Mouse (Mus musculus) hindbrain, embryonic 11.5 days (tissue): ENCODE results near the gene Gzmk. TPM values are rescaled to one million over a fixed set of nuclear protein-coding genes. Genes with fewer than 3 reads are reported as not detected.
"Not testable (repeated sequence)": the region's sequence is repeated elsewhere in the genome, so short reads cannot be mapped to it uniquely, and the experiment has no call there.

Experiments used
- ATAC-seq: fragments of 200-750 bp; cut with Nextera tagmentation; 2 replicates; pipeline ENCODE4 v1.8.0; 2017; ENCODE audit warnings: mild to moderate bottlenecking, moderate TSS enrichment, moderate library complexity; ENCODE audit not compliant: low FRiP score
- DNase-seq: peaks from one replicate; pipeline ENCODE4 v3.0.0-alpha.2; 2015; ENCODE audit warnings: low spot score
- H3K27ac ChIP-seq: fragments of 300-500 bp; sonication (generic); 2 replicates; pipeline ENCODE4 v1.5.1; 2014; ENCODE audit warnings: mild to moderate bottlenecking, low read depth, low read length
- H3K27me3 ChIP-seq: fragments of 300-500 bp; sonication (generic); 2 replicates; pipeline ENCODE4 v1.6.1; 2014; ENCODE audit warnings: mild to moderate bottlenecking, low read length, moderate library complexity, mixed read lengths; ENCODE audit not compliant: control insufficient read depth, insufficient read depth
- H3K36me3 ChIP-seq: fragments of 300-500 bp; sonication (generic); 2 replicates; pipeline ENCODE4 v1.6.1; 2014; ENCODE audit warnings: mild to moderate bottlenecking, low read length, moderate library complexity, mixed read lengths; ENCODE audit not compliant: control insufficient read depth, insufficient read depth
- H3K4me1 ChIP-seq: fragments of 300-500 bp; sonication (generic); replicated peaks from 2 replicates; pipeline ENCODE4 v1.6.1; 2014; ENCODE audit warnings: low read length, mixed read lengths; ENCODE audit not compliant: control insufficient read depth, insufficient read depth
- H3K4me2 ChIP-seq: fragments of 300-500 bp; sonication (generic); replicated peaks from 2 replicates; pipeline ENCODE4 v1.6.1; 2014; ENCODE audit warnings: mild to moderate bottlenecking, low read depth, low read length
- H3K4me3 ChIP-seq: fragments of 300-500 bp; sonication (generic); 2 replicates; pipeline ENCODE4 v1.5.1; 2014; ENCODE audit warnings: low read depth, low read length
- H3K9ac ChIP-seq: fragments of 300-500 bp; sonication (generic); 2 replicates; pipeline ENCODE4 v1.6.1; 2014; ENCODE audit warnings: low read depth, low read length
- H3K9me3 ChIP-seq: fragments of 300-500 bp; sonication (generic); 2 replicates; pipeline ENCODE4 v1.6.1; 2016; ENCODE audit warnings: low read length; ENCODE audit not compliant: control insufficient read depth
- WGBS: fragments of 180-500 bp; shearing (Covaris S2); extraction: QIAGEN DNeasy Blood & Tissue Kit; methylation state at CpG from one replicate; pipeline ENCODE4 v1.1.7; 2014; 5-methylcytosine and 5-hydroxymethylcytosine counted together
- polyA plus RNA-seq: library from polyadenylated mRNA; unstranded; fragments of >200 nt; fragmentation: Nextera tagmentation; extraction: Ambion mirVana; gene quantifications from 2 replicates; pipeline ENCODE4 v1.2.1, GENCODE M21; 2014

Gzmk gene
- polyA plus RNA-seq, 1 experiment from 2014 or later, result not detected

DNA sequence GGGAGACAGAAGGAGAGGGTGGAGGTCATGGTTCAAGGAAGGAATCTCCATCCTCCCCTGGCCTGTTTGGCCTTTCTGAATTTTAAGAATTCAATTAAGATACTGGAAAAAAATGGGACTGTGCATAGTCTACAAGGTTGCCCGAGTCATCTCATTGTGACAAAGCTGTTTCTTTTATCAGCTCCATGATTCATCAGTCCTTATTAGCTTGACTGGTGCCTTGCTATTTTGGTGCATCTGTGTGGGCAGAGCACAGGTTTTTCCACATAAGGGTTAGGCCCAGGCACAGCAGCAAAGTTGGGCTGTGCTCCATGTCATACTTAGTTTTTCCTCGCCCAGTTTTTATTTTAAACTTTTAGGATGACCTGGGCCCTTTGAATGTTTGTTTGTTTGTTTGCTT is 31.1 kb upstream of the Gzmk start:
- WGBS, result 93% methylated on average over 2 of the region's 2 CpGs
- H3K9ac ChIP-seq, result no peak overlapping the region
- no peaks in the 10 kb centered on the region for H3K4me1 ChIP-seq
- no peak overlapping the region for H3K4me2 ChIP-seq
- DNase-seq, result no peak
- no peaks in the 10 kb centered on the region for H3K36me3 ChIP-seq
- no peak for ATAC-seq
- no peaks in the 10 kb centered on the region for H3K9me3 ChIP-seq
- H3K4me3 ChIP-seq, result no peak overlapping the region
- H3K27me3 ChIP-seq, result no peaks in the 10 kb centered on the region
- H3K27ac ChIP-seq, result no peak overlapping the region

DNA sequence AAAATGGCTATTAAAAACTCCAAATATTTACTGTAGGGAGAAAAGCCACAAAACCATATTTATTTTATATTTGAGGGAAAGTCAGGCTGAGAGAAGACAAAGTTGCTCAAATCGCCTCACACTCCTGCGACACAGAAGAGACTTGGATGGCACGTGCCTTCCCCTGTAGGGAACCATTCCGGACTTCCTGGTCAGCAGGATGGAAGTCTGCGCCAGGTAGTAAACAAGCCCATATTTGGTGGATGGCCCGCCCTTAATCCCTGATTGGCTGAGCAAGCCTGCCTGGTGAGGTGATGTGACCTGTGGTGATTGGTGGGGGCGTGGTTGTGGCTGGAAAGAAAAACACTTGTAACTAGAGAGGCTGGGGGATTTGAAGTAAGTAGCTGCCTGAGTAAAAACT is 26.9 kb upstream of the Gzmk start:
- H3K27me3 ChIP-seq, DNase-seq, ATAC-seq, H3K4me3 ChIP-seq, H3K9me3 ChIP-seq, H3K4me1 ChIP-seq, H3K27ac ChIP-seq, H3K9ac ChIP-seq, H3K36me3 ChIP-seq, H3K4me2 ChIP-seq: not testable (repeated sequence)
- 81% methylated on average over 6 of the region's 7 CpGs for WGBS

DNA sequence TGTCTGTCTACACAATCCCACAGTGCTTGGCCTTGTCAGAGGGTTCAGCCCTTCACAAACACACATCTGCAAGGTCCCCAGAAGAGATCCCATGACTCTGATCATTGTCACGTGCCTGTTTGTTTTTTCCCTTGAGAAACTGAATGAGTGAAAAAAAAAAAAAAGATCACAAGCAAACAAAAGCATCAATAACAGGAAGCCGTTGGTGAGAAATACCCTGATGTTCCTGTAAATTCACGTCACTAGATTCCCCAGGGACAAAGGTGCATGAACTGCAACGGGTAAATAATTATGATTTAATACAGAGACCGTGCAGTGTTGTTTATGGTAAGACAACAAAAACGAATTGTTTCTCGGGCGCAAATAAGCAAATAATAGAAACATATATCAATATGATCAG is 19.3 kb upstream of the Gzmk start:
- no peaks in the 10 kb centered on the region for H3K27me3 ChIP-seq
- WGBS, result 82% methylated on average over 8 of the region's 8 CpGs

DNA sequence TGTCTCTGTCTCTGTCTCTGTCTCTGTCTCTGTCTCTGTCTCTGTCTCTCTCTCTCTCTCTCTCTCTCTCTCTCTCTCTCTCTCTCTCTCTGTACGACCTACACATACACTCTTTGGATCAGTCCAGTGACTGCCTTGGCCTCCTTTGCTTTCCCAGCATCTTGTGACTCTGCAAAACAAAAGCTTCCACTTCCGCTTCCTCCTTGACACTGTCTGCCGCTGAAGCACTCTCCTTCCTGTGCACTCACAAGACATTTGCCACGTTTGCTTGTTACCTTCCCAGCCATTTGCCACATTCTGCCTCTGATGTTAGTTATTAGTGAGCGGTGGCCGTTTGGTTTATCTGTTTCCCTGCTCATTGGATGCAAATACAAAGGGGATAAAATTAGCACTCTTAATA is 16.4 kb upstream of the Gzmk start:
- Histone ChIP-seq H3K27ac (no peak overlapping the region), H3K9ac (no peak overlapping the region), H3K4me3 (no peak overlapping the region), H3K27me3 (no peaks in the 10 kb centered on the region), H3K4me1 (no peaks in the 10 kb centered on the region), H3K9me3 (no peaks in the 10 kb centered on the region), H3K36me3 (no peaks in the 10 kb centered on the region), H3K4me2 (no peak overlapping the region)
- DNase-seq, result no peak
- ATAC-seq, result no peak
- WGBS, result 61% methylated on average over 6 of the region's 6 CpGs

More for the DNA sequence above, 19.3 kb upstream of the Gzmk start:
- H3K4me2 ChIP-seq, result no peak overlapping the region
- H3K4me1 ChIP-seq, result no peaks in the 10 kb centered on the region
- no peak overlapping the region for H3K4me3 ChIP-seq
- ATAC-seq (no peak), DNase-seq (no peak)
- no peak overlapping the region for H3K9ac ChIP-seq
- H3K9me3 ChIP-seq, result no peaks in the 10 kb centered on the region
- H3K27ac ChIP-seq, result no peak overlapping the region
- no peaks in the 10 kb centered on the region for H3K36me3 ChIP-seq

DNA sequence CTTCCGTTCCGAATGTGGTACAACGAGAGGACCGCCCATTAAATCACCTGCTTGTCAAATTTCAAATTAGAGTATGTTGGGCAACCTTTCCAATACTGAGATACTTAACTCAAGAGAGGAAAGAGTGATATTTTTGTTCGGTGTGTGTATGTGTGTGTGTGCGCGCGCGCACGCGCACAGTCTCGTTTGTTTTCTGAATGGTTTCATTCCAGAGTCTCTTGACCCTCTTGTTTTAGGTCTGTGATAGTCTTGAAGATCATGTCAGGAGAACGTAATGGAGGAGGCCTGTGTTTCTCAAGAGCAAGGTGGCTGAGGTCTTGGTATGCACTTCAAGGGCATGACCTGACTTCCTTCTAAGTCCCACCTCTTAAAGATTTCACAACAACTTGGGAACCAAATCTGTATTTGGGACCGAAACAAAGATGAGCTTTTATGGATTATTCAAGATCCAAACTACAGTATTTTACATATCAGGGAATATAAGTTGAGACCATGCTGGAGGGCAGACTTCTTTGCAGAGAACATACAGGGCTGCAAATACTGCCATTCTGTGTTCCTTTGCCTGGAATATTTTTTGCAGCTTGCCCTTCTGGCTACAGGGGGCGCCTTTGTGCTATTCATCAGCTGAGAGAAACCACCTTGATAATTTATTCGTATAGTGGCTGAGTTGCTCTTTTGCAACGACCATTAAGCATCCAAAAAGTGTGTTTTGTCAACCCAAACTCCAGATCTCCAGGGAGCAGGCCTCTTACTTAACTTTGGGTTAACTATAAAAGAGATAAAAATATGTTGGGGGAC is 2.2 kb upstream of the Gzmk start:
- ATAC-seq (no peak), DNase-seq (no peak)
- no peaks in the 10 kb centered on the region for H3K9me3 ChIP-seq
- H3K27me3 ChIP-seq, result no peaks in the 10 kb centered on the region
- 87% methylated on average over 17 of the region's 17 CpGs for WGBS
- H3K27ac ChIP-seq, result no peak overlapping the region
- H3K36me3 ChIP-seq, result no peaks in the 10 kb centered on the region
- H3K9ac ChIP-seq, result no peak overlapping the region
- H3K4me3 ChIP-seq, result no peak overlapping the region
- no peaks in the 10 kb centered on the region for H3K4me1 ChIP-seq
- H3K4me2 ChIP-seq, result no peak overlapping the region

GRCm38 (mm10) chr13:113227076-113227475 is 1.4 kb upstream of the Gzmk start:
- Histone ChIP-seq H3K27ac (no peak overlapping the region), H3K4me3 (no peak overlapping the region), H3K9ac (no peak overlapping the region), H3K27me3 (no peaks in the 10 kb centered on the region), H3K4me2 (no peak overlapping the region), H3K4me1 (no peaks in the 10 kb centered on the region), H3K9me3 (no peaks in the 10 kb centered on the region), H3K36me3 (no peaks in the 10 kb centered on the region)
- ATAC-seq (no peak), DNase-seq (no peak)
- WGBS, result 74% methylated on average over 4 of the region's 4 CpGs

- no peak overlapping the region for H3K4me3 ChIP-seq
- no peak overlapping the region for H3K4me2 ChIP-seq
- no peak overlapping the region for H3K9ac ChIP-seq
- ATAC-seq, result no peak; the same call in 1 of the 2 replicates
- no peak for DNase-seq
- 12% methylated on average over 2 of the region's 2 CpGs for WGBS
- no peaks in the 10 kb centered on the region for H3K9me3 ChIP-seq
- no peaks in the 10 kb centered on the region for H3K36me3 ChIP-seq
- no peaks in the 10 kb centered on the region for H3K4me1 ChIP-seq
- H3K27me3 ChIP-seq, result no peaks in the 10 kb centered on the region
- no peak overlapping the region for H3K27ac ChIP-seq
Measured at GRCm38 (mm10) chr13:113224105-113224504, 1.6 kb downstream of the Gzmk start.

GRCm38 (mm10) chr13:113221851-113222250 is 3.9 kb downstream of the Gzmk start:
- 79% methylated on average over 6 of the region's 6 CpGs for WGBS
- no peaks in the 10 kb centered on the region for H3K27me3 ChIP-seq
- no peak for DNase-seq

DNA sequence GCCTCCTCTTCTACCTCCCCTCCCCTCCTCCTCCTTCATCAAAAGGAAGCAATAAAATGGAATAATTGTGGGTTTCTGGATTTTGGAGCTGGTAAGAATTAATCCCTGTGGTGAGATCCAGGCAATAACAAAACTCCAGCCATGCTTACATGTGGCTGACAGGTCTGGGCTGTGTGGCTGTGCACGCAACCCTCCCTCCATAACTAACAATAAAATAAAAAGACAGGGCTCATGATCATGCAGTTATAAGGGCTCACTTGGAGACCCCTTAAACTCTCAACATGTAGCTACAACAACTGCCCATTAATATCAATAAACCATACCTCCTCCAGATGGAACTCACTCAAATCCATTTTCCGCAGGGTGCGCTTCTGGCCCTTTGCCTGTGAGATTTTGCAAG is 11.8 kb downstream of the Gzmk start:
- H3K9me3 ChIP-seq, result no peaks in the 10 kb centered on the region
- H3K27ac ChIP-seq, result no peak overlapping the region
- no peak overlapping the region for H3K4me3 ChIP-seq
- H3K36me3 ChIP-seq, result no peaks in the 10 kb centered on the region
- WGBS, result 95% methylated on average over 3 of the region's 3 CpGs
- H3K9ac ChIP-seq, result no peak overlapping the region
- no peaks in the 10 kb centered on the region for H3K4me1 ChIP-seq
- no peaks in the 10 kb centered on the region for H3K27me3 ChIP-seq
- no peak overlapping the region for H3K4me2 ChIP-seq
- DNase-seq (no peak), ATAC-seq (no peak)

More at GRCm38 (mm10) chr13:113221851-113222250, 3.9 kb downstream of the Gzmk start:
- Histone ChIP-seq H3K4me3 (no peak overlapping the region), H3K9ac (no peak overlapping the region), H3K36me3 (no peaks in the 10 kb centered on the region), H3K9me3 (no peaks in the 10 kb centered on the region), H3K4me1 (no peaks in the 10 kb centered on the region), H3K4me2 (no peak overlapping the region), H3K27ac (no peak overlapping the region)
- no peak for ATAC-seq
